Comparison of ENCODE assay signal across 13 mouse cellular contexts in the genomic region with DNA sequence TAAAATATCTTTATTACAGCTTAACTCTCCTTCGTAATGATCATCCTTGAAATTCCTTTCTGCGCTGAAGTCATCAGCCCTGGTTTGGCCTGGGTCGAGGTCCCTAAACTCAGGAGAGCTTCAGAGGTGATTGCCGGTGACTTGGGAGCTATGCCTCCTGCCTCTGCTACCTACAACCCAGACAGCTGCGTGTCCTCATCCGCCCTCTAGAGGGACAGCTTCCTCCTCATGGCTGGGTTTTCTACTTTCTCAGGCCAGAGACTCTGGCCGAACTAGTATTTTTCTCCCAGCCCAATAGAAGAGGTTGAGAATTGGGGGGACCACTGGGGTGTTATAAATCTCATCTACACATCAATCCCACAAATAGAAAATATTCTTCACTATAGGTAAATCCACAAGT. TPM values are rescaled to one million over a fixed set of nuclear protein-coding genes. Genes with fewer than 3 reads are reported as not detected.
DNase-seq lines count a peak whose midpoint lies in the region; ATAC-seq and TF ChIP-seq lines count a peak whose summit lies in the region.
"Had no signal": no experiment of that assay in that cellular context is flagged by ENCODE, and none has a peak within 500 bp of the region (broad histone marks: within the 10 kb centered on the region; RNA-seq: fewer than 3 reads in every experiment).

No protein-coding gene starts in this region.

- TF ChIP-seq POLR2A in bone marrow, adult 2 months (IDR thresholded peaks at IDR 0.05; ENCODE audit: borderline replicate concordance, control insufficient read depth, low read depth, low read length) = no peak

- H3K9ac ChIP-seq in kidney, embryonic 15.5 days = no peak overlapping the region
- H3K9ac ChIP-seq: embryonic facial prominence, embryonic 12.5 days; hindbrain, embryonic 12.5 days had no signal

- no peaks in the 10 kb centered on the region for H3K4me1 ChIP-seq in kidney, embryonic 15.5 days
- no peaks in the 10 kb centered on the region for H3K4me1 ChIP-seq in bone marrow, adult 2 months (ENCODE audit: control insufficient read depth, insufficient read depth, low read length)

- no peak for ATAC-seq in kidney, embryonic 15.5 days (replicated peaks; ENCODE audit: low FRiP score)
- no peak for ATAC-seq in inflammation-experienced regulatory T-cells, adult 6 months

- peak; percentile 29 for DNase-seq in kidney, postnatal 10 days
- DNase-seq in 3T3-L1 (ENCODE audit: low read depth, low spot score) (peak; percentile 16), 416B (ENCODE audit: low read depth) (peak; percentile 28)
- DNase-seq in heart, postnatal 10 days = no peak
- DNase-seq in frontal cortex, postnatal 14 days (ENCODE audit: low spot score in 2 of 2) = no peak
- DNase-seq: adrenal gland, adult 8-10 months; gastrocnemius, postnatal 14 days; lung, postnatal 4 days had no signal

- no peak overlapping the region for H3K27ac ChIP-seq in kidney, embryonic 15.5 days
- H3K27ac ChIP-seq in bone marrow, adult 2 months (ENCODE audit: control insufficient read depth, insufficient read depth, low read depth, low read length, poor library complexity) = no peak overlapping the region
- H3K27ac ChIP-seq: embryonic facial prominence, embryonic 12.5 days; hindbrain, embryonic 12.5 days had no signal

- peak; percentile 45; the same call in 1 of the 2 replicates for TF ChIP-seq CTCF in bone marrow, adult 2 months (IDR thresholded peaks at IDR 0.05; ENCODE audit: control insufficient read depth, insufficient read depth, low read length)

- no peaks in the 10 kb centered on the region for H3K9me3 ChIP-seq in kidney, embryonic 15.5 days (replicated peaks)
- H3K9me3 ChIP-seq: embryonic facial prominence, embryonic 12.5 days; hindbrain, embryonic 12.5 days had no signal

- no peaks in the 10 kb centered on the region for H3K36me3 ChIP-seq in kidney, embryonic 15.5 days
- H3K36me3 ChIP-seq: embryonic facial prominence, embryonic 12.5 days; hindbrain, embryonic 12.5 days had no signal

- intact Hi-C loops in heart, postnatal 10 days (cut with DNase I) = no loop called here

- no peak overlapping the region for H3K4me3 ChIP-seq in kidney, embryonic 15.5 days (replicated peaks)
- H3K4me3 ChIP-seq in bone marrow, adult 2 months (replicated peaks; ENCODE audit: control insufficient read depth, low read depth, low read length) = no peak overlapping the region
- H3K4me3 ChIP-seq: embryonic facial prominence, embryonic 12.5 days; hindbrain, embryonic 12.5 days had no signal

- H3K4me2 ChIP-seq in kidney, embryonic 15.5 days = no peak overlapping the region
- H3K4me2 ChIP-seq: embryonic facial prominence, embryonic 12.5 days; hindbrain, embryonic 12.5 days had no signal

- H3K27me3 ChIP-seq in kidney, embryonic 15.5 days = no peaks in the 10 kb centered on the region; the same call in 1 of the 2 replicates
- H3K27me3 ChIP-seq: embryonic facial prominence, embryonic 12.5 days; hindbrain, embryonic 12.5 days had no signal

- WGBS in kidney, embryonic 15.5 days = 60% methylated on average over 7 of the region's 7 CpGs
- 53% methylated on average over 7 of the region's 7 CpGs for WGBS in bone marrow, adult 2 months

RNA-seq across cellular contexts. Expression of a gene that starts 52.5 kb away (rescaled TPM):
- polyA plus RNA-seq in kidney, embryonic 15.5 days (2015; fragmentation: Nextera tagmentation; extraction: Ambion mirVana) = 15.2 and 15.9 TPM in 2 replicates
- polyA plus RNA-seq in bone marrow, adult 2 months (2011; ENCODE audit: insufficient read depth, insufficient read length, low replicate concordance, missing spikeins) = 6.5 and 9.6 TPM in 2 replicates
- polyA plus RNA-seq in inflammation-experienced regulatory T-cells, adult 6 months (2017; shearing (Covaris generic)) = 1 to 10 TPM; 6.8 to 7.2 (median 7.0) TPM
- 10 to 100 TPM; 13.7 to 15.0 TPM for total RNA-seq in heart, postnatal 10 days (2021)

Comparison
In these comparisons a context has a peak if more than half of its experiments do, and no peak if none do; other contexts are left out.
1. DNase-seq: peak in kidney, postnatal 10 days (single experiment), 3T3-L1 (single experiment) and 416B (single experiment); none in heart, postnatal 10 days (0 of 2) and frontal cortex, postnatal 14 days (0 of 2).